Mouse (Mus musculus) MEL (cell line): ENCODE data around the gene Nell1.

Experiments
- CHD1 ChIP-seq: IDR thresholded peaks from 2 replicates; pipeline ENCODE4 v1.6.1; 2012; ENCODE audit warnings: low read depth, mild to moderate bottlenecking, inconsistent platforms, low read length, improper control_type of control experiment
- CHD2 ChIP-seq: IDR thresholded peaks from 2 replicates; pipeline ENCODE4 v1.6.1; 2011; ENCODE audit warnings: low read length, improper control_type of control experiment
- CTCF ChIP-seq, 3 experiments: IDR thresholded peaks in 2 of 3; conservative IDR thresholded peaks in 1 of 3; 2 replicates each; pipeline ENCODE4 v1.5.1; 2011 to 2012; ENCODE audit warnings: low read length in 3 of 3, low read depth in 2 of 3, mild to moderate bottlenecking in 2 of 3, improper control_type of control experiment in 1 of 3, inconsistent platforms in 1 of 3, mixed read lengths in 1 of 3, moderate library complexity in 1 of 3; ENCODE audit not compliant: control insufficient read depth in 1 of 3, insufficient read depth in 1 of 3, poor library complexity in 1 of 3, severe bottlenecking in 1 of 3
- GATA1 ChIP-seq: IDR thresholded peaks from 2 replicates; pipeline ENCODE4 v1.6.1; 2011; ENCODE audit warnings: low read depth, low read length, improper control_type of control experiment
- MXI1 ChIP-seq: IDR thresholded peaks from 2 replicates; pipeline ENCODE4 v1.6.1; 2011; ENCODE audit warnings: mild to moderate bottlenecking, low read depth, low read length, improper control_type of control experiment
- NELFE ChIP-seq: IDR thresholded peaks from 2 replicates; pipeline ENCODE4 v1.6.1; 2011; ENCODE audit warnings: low read depth, low read length, improper control_type of control experiment
- POLR2A ChIP-seq, 2 experiments: IDR thresholded peaks; 2 replicates each; pipeline ENCODE4 v1.6.1; 2011 to 2012; ENCODE audit warnings: low read length in 2 of 2, mild to moderate bottlenecking in 2 of 2, control low read depth in 1 of 2, improper control_type of control experiment in 1 of 2, low read depth in 1 of 2, moderate library complexity in 1 of 2; ENCODE audit not compliant: control insufficient read depth in 1 of 2, insufficient read depth in 1 of 2, poor library complexity in 1 of 2
- SMC3 ChIP-seq: IDR thresholded peaks from 2 replicates; pipeline ENCODE4 v1.6.1; 2011; ENCODE audit warnings: low read depth, low read length, improper control_type of control experiment
- TAL1 ChIP-seq: IDR thresholded peaks from 2 replicates; pipeline ENCODE4 v1.6.1; 2012; ENCODE audit warnings: mild to moderate bottlenecking, inconsistent platforms, low read length, moderate library complexity, mixed read lengths
- TBP ChIP-seq: IDR thresholded peaks from 2 replicates; pipeline ENCODE4 v1.8.0; 2011; ENCODE audit warnings: low read depth, low read length, improper control_type of control experiment
- USF1 ChIP-seq: IDR thresholded peaks from 2 replicates; pipeline ENCODE4 v1.6.1; 2014; ENCODE audit warnings: low read depth, mild to moderate bottlenecking, inconsistent platforms, low read length, improper control_type of control experiment, moderate library complexity
- USF2 ChIP-seq, 2 experiments: IDR thresholded peaks; 2 replicates each; pipeline ENCODE4 v1.6.1; 2011 to 2012; ENCODE audit warnings: improper control_type of control experiment in 2 of 2, low read length in 2 of 2, borderline replicate concordance in 1 of 2, inconsistent platforms in 1 of 2, low read depth in 1 of 2, mild to moderate bottlenecking in 1 of 2; ENCODE audit not compliant: insufficient read depth in 1 of 2

DNA sequence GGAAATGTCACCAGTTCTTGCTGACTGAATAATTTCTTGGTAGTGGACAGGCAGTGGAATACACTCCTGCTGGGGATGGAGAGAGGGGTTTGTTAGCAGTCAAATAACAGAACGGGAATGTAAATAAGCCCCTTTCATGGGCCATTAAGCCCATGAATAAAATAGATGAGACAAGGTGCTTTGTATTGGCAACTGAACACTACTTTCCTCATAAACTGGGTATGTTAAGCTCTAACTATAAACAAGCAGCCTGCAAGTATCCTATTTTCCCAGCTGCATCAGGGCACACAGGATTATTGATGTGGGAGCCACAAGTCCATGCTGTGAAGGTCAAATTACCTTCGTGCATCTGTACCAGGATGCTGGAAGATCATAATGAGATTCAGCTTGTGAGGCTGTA is 387.4 kb downstream of the Nell1 start:
- TF ChIP-seq MXI1, result no peak
- TF ChIP-seq USF1, result no peak
- no peak for TF ChIP-seq TAL1
- TF ChIP-seq CHD2, result no peak
- no peak for TF ChIP-seq CTCF (IDR thresholded peaks at IDR 0.05 in 2 of 3, conservative IDR thresholded peaks at IDR 0.05 in 1 of 3; ENCODE audit: control insufficient read depth in 1 of 3, insufficient read depth in 1 of 3, low read depth in 2 of 3, low read length in 3 of 3, poor library complexity in 1 of 3, severe bottlenecking in 1 of 3)
- no peak for TF ChIP-seq POLR2A (IDR thresholded peaks at IDR 0.05; ENCODE audit: control insufficient read depth in 1 of 2, insufficient read depth in 1 of 2, low read depth in 1 of 2, low read length in 2 of 2, poor library complexity in 1 of 2)
- TF ChIP-seq SMC3, result no peak
- no peak for TF ChIP-seq NELFE
- TF ChIP-seq GATA1, result no peak
- TF ChIP-seq TBP, result no peak
- TF ChIP-seq USF2 (IDR thresholded peaks at IDR 0.05; ENCODE audit: borderline replicate concordance in 1 of 2, insufficient read depth in 1 of 2, low read depth in 1 of 2, low read length in 2 of 2), result no peak
- TF ChIP-seq CHD1, result no peak
